Mouse (Mus musculus) bone marrow macrophage, adult 2 months (primary cell): ENCODE measurements around the gene Fam160b1.

Experiments used
- CTCF ChIP-seq: IDR thresholded peaks from 2 replicates; pipeline ENCODE4 v1.5.1; 2012; ENCODE audit warnings: low read depth, mild to moderate bottlenecking, low read length, moderate library complexity
- POLR2A ChIP-seq: IDR thresholded peaks from 2 replicates; pipeline ENCODE4 v1.6.1; 2012; ENCODE audit warnings: mild to moderate bottlenecking, low read depth, low read length, borderline replicate concordance

DNA sequence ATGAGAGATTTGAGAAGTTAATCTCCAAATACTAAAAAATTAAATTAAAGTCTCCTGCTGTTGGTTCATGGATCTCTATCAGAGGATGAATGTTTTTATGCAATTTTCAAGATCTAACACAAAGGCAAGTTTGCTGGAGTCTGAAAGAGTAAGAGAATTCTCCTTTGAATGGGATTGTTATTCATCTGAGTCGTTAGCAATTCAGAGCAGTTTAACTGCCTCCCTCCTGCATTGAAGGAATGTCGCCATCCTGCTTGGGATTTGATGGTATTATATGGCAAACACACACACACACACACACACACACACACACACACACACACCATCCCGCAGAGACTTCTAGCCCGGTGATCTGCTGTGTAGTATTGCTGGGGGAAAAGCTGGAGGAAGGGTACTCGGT, 6.1 kb downstream of the Fam160b1 start:
- no peak for TF ChIP-seq CTCF
- TF ChIP-seq POLR2A, result no peak
